Mouse (Mus musculus) olfactory bulb, adult 2 months (tissue): ENCODE measurements around the gene Gm9817.

Experiments
- CTCF ChIP-seq: fragments of 200-500 bp; IDR thresholded peaks from 2 replicates; pipeline ENCODE4 v1.5.1; 2012; ENCODE audit warnings: low read depth, mild to moderate bottlenecking, low read length, moderate library complexity; ENCODE audit not compliant: insufficient read depth
- POLR2A ChIP-seq: fragments of 200-500 bp; IDR thresholded peaks from 2 replicates; pipeline ENCODE4 v1.6.1; 2012; ENCODE audit warnings: mild to moderate bottlenecking, low read depth, low read length, moderate library complexity; ENCODE audit not compliant: insufficient read depth

DNA sequence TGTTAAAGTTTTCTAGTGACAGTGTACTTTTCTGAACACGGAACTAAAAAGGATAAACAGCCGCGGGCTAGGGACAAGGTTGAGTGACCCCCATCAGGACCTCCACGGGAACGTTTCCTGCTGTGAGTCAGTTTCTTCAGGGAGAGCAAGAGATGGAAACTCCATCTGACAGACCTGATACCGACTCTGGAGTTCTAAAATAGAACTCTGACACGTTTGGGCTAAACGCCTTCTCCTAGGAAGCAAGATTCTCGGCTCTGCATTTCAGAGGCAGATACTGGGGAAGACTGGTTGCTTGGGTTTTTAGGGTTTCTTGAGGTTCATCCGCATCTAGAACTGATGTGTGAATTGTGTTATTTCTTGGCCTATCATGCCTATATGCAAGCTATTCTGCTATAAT lies 47.2 kb upstream of the Gm9817 start:
- TF ChIP-seq POLR2A, result no peak
- no peak for TF ChIP-seq CTCF
